Mouse (Mus musculus) forebrain, embryonic 12.5 days (tissue): ENCODE measurements around the gene Zfp385a. TPM values are rescaled to one million over a fixed set of nuclear protein-coding genes. Genes with fewer than 3 reads are reported as not detected.

Source experiments
- ATAC-seq: fragments of 200-750 bp; cut with Nextera tagmentation; 2 replicates; pipeline ENCODE4 v1.8.0; 2017; ENCODE audit warnings: moderate TSS enrichment; ENCODE audit not compliant: low FRiP score
- H3K27ac ChIP-seq: fragments of 300-500 bp; sonication (generic); 2 replicates; pipeline ENCODE4 v1.5.1; 2016; ENCODE audit warnings: mild to moderate bottlenecking
- H3K27me3 ChIP-seq: fragments of 300-500 bp; sonication (generic); 2 replicates; pipeline ENCODE4 v1.6.1; 2016; ENCODE audit warnings: mild to moderate bottlenecking
- H3K36me3 ChIP-seq: fragments of 300-500 bp; sonication (generic); replicated peaks from 2 replicates; pipeline ENCODE4 v1.6.1; 2016; ENCODE audit warnings: mild to moderate bottlenecking
- H3K4me1 ChIP-seq: fragments of 300-500 bp; sonication (generic); 2 replicates; pipeline ENCODE4 v1.6.1; 2016
- H3K4me2 ChIP-seq: fragments of 300-500 bp; sonication (generic); 2 replicates; pipeline ENCODE4 v1.6.1; 2016; ENCODE audit warnings: mild to moderate bottlenecking, moderate library complexity
- H3K4me3 ChIP-seq: fragments of 300-500 bp; sonication (generic); replicated peaks from 2 replicates; pipeline ENCODE4 v1.5.1; 2016; ENCODE audit warnings: mild to moderate bottlenecking
- H3K9ac ChIP-seq: fragments of 300-500 bp; sonication (generic); 2 replicates; pipeline ENCODE4 v1.6.1; 2016; ENCODE audit warnings: mild to moderate bottlenecking
- H3K9me3 ChIP-seq: fragments of 300-500 bp; sonication (generic); 2 replicates; pipeline ENCODE4 v1.6.1; 2016
- WGBS: fragments of 180-500 bp; shearing (Covaris S2); methylation state at CpG from one replicate; pipeline ENCODE4 v1.1.7; 2016; 5-methylcytosine and 5-hydroxymethylcytosine counted together
- microRNA counts: library from miRNA; unstranded; fragments of <30 nt; microRNA quantifications from one replicate; lab custom pipeline; 2017
- microRNA-seq: library from miRNA; unstranded; fragments of <30 nt; microRNA quantifications from one replicate; pipeline ENCODE4, GENCODE M21; 2017
- polyA plus RNA-seq: library from polyadenylated mRNA; unstranded; fragments of >200 nt; fragmentation: Nextera tagmentation; extraction: Ambion mirVana; gene quantifications from 2 replicates; pipeline ENCODE4 v1.2.1, GENCODE M21; 2016

The Zfp385a gene
- polyA plus RNA-seq, 1 experiment from 2014 or later = 16.1 TPM

DNA sequence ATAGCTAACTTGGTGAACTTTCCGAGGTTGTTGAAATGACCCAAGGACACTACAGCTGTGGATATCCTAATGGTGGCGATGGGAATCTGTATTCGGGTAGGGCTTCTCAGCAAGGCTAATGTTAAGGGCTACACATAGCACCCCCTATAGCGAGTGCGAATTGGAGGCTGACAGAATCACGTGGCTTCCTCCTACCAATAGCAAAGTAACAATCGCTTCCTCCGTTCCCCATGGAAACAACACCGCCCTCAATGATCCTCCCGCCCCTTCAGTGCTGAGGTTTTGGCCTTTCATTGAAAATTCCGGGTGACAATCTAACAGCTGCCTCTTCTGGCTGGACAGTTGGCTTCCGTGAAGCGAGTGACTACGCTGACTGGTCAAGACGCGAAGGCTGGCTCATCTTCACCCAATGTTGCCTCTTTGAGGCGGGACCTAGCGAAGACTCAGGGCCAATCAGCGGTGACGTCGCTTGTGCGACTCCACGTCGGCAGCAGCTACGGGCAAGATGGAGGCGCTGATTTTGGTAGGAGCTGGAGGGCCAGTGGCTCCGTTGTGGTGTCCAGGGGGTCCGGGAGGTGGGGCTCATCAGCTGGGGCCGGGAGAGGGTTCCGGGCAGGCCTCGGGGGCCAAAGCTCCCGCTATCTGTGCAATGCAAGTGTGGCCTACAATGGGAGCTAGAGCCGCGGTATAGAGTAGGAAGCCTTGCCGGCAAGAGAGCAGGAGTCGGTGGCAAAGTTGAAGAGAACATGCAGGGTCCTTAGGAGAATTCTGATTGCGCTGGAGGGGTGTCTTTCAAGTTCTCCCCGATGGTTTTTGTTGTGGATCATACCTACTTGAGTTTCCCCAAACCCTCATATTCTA, 67.2 kb downstream of the Zfp385a start, which contains the start of gene Copz1:
Copz1 (plus strand) TSS at position 296 of the 861 bp plus-strand sequence.
- peak within 1 kb of the TSS; percentile 65 for H3K4me3 ChIP-seq
- no peaks in the 10 kb centered on the region for H3K27me3 ChIP-seq
- H3K9ac ChIP-seq = peak within 1 kb of the TSS; percentile 74
- peak; percentile 99 for ATAC-seq
- peaks cover 14% of the 10 kb centered on the region for H3K4me1 ChIP-seq
- no peaks in the 10 kb centered on the region for H3K9me3 ChIP-seq
- under 1% methylated on average over 38 of the region's 38 CpGs for WGBS
- H3K27ac ChIP-seq = peak within 1 kb of the TSS; percentile 60; the same call in 1 of the 2 replicates
- no peaks in the 10 kb centered on the region for H3K36me3 ChIP-seq
- H3K4me2 ChIP-seq = peak within 1 kb of the TSS; percentile 60

DNA sequence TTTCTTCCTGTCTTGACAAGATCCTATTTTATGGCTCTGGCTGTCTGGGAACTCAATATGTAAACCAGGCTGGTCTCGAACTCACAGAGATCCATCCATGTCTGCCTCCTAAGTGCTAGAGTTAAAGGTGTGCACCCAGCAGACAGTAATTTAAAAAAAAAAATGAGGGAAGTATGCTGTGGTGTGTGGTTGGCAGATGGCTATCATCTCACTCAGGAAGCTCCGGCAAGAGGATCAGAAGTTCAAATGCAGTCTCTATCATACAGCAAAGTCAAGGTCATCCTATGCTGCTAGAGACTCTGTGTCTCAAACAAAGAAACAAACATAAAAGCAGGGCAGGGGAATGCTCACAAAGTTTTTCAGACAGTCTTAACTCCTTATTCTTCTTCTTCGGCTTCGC, 71.0 kb downstream of the Zfp385a start:
- Histone ChIP-seq H3K9ac (no peak overlapping the region), H3K27me3 (no peaks in the 10 kb centered on the region), H3K9me3 (no peaks in the 10 kb centered on the region), H3K4me2 (no peak overlapping the region), H3K4me1 (peaks cover 6% of the 10 kb centered on the region), H3K36me3 (no peaks in the 10 kb centered on the region), H3K27ac (no peak overlapping the region), H3K4me3 (no peak overlapping the region)
- 82% methylated on average over 4 of the region's 4 CpGs for WGBS
- no peak for ATAC-seq

DNA sequence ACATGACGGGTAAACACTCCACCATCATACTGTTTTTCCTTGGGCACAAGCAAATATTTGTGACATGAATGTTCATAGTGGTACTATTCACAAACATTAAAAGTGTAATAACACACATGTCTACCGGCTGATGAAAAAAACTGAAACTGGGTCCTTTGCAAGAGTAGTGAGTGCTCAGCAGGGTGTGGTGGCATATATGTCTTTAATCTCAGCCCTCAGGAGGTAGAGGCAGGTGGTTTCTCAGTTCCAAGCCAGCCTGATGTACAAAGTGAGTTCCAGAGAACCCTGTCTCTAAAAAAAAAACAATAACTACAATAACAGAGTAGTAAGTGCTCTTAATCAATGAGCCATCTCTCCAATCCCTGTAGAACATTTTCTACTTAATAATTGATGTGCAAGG, 75.1 kb downstream of the Zfp385a start:
- WGBS = 91% methylated on average over 2 of the region's 2 CpGs
- no peak overlapping the region for H3K27ac ChIP-seq

More for the DNA sequence above, 75.1 kb downstream of the Zfp385a start:
- no peaks in the 10 kb centered on the region for H3K4me1 ChIP-seq
- no peak for ATAC-seq
- 0 out of 2 replicates have a peak, but pooled peaks cover 3% of the 10 kb centered on the region for H3K27me3 ChIP-seq
- H3K9ac ChIP-seq = no peak overlapping the region
- H3K4me2 ChIP-seq = no peak overlapping the region
- H3K9me3 ChIP-seq = no peaks in the 10 kb centered on the region
- H3K36me3 ChIP-seq = no peaks in the 10 kb centered on the region
- H3K4me3 ChIP-seq = no peak overlapping the region

MicroRNAs encoded within 50 kb of the gene (microRNA counts, 519-probe panel; counts per million panel counts)
- 5,451 counts per million, percentile 75 among the panel's probes with 10 or more counts for microRNA mmu-miR-148b (lab: Ali Mortazavi, UCI)

Small RNA genes lying within 50 kb of the gene (microRNA-seq; reads per million reads assigned to microRNA genes)
- gene Mir148b (307 reads per million, percentile 63 among the genes with 10 or more reads in this experiment), gene Mir6963 (not detected)

Other genes with a start within 250 kb of the Zfp385a start
- 24.6 and 27.4 TPM in 2 replicates for gene Smug1, start 173.0 kb downstream of the Zfp385a start, polyA plus RNA-seq
- gene Cbx5, start 100.3 kb downstream of the Zfp385a start, polyA plus RNA-seq = 233 and 250 TPM in 2 replicates
- gene Hnrnpa1, start 99.7 kb downstream of the Zfp385a start, polyA plus RNA-seq = 1,521 and 1,527 TPM in 2 replicates
- gene Nfe2, start 81.7 kb downstream of the Zfp385a start, polyA plus RNA-seq = 2.1 and 3.4 TPM in 2 replicates
- 226 and 228 TPM in 2 replicates for gene Copz1, start 67.4 kb downstream of the Zfp385a start, polyA plus RNA-seq
- gene Gpr84, start 29.5 kb downstream of the Zfp385a start, polyA plus RNA-seq = 0.10 and 0.37 TPM in 2 replicates
- 16.8 and 17.3 TPM in 2 replicates for gene Itga5, start 26.7 kb upstream of the Zfp385a start, polyA plus RNA-seq
- not detected in 2 replicates for gene Gtsf1, start 90.4 kb upstream of the Zfp385a start, polyA plus RNA-seq
- not detected in 2 replicates for gene Gtsf2, start 108.4 kb upstream of the Zfp385a start, polyA plus RNA-seq
- gene Nckap1l, start 113.7 kb upstream of the Zfp385a start, polyA plus RNA-seq = 1.2 and 1.6 TPM in 2 replicates
- gene Pde1b, start 162.9 kb upstream of the Zfp385a start, polyA plus RNA-seq = 42.7 and 45.8 TPM in 2 replicates
- gene Ppp1r1a, start 197.9 kb upstream of the Zfp385a start, polyA plus RNA-seq = 55.9 and 57.7 TPM in 2 replicates
- not detected in 2 replicates for gene Glycam1, start 225.0 kb upstream of the Zfp385a start, polyA plus RNA-seq